In the genomic region with DNA sequence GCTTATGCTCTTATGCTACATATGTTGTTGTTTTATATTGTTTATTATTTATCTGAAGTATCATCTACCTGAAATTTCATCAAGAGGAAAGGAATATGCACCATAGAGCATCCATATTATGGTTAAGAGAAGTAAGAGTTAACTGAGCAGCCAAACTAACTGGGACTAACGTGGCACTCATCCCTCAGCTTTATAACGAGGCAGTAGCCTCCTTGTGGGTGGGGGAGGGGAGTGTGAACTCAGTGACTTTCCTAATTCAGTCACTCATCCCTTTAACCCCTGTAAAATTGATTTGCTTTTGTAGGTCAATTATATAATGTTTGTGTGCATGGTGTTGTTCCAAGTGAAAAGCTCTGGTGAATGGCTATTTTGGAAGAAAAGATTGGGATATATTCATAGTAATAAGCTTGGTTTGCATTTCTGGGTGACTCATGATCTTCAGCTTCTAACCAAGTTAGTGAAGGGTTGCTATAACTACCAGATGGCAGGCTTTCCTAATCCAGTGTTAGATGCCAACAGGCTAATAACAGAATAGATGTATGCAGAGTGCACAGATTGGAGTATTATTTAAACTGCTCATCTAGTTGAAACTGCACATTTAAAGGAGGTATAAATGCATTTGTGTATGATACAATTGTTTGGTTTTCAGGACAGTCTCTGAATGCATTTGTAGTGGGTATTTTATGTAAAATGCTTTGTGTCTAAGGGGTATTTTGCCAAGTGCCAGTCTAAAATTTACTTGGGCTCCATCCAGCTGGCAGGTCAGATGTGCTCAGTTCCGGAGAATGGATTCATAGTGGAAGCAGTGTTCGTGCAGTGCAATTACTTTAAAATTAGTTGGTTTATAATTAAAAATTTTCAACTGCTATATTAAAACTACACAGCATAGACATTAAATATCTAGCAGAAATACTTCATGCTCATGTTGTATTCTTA, we compare ENCODE assay signal across 11 mouse cellular contexts. TPM values are rescaled to one million over a fixed set of nuclear protein-coding genes. Genes with fewer than 3 reads are reported as not detected.
A peak's percentile ranks its signal among the peaks of the same experiment; 100 is the strongest.
DNase-seq lines count a peak whose midpoint lies in the region; ATAC-seq lines count a peak whose summit lies in the region.
"Had no signal": no experiment of that assay in that cellular context is flagged by ENCODE, and none has a peak within 500 bp of the region (broad histone marks: within the 10 kb centered on the region; RNA-seq: fewer than 3 reads in every experiment).

No protein-coding gene starts in this region.

- no peak overlapping the region for H3K9ac ChIP-seq in kidney, embryonic 16.5 days (replicated peaks; ENCODE audit: low read length)
- H3K9ac ChIP-seq: heart, embryonic 12.5 days; midbrain, embryonic 12.5 days had no signal

- H3K9me3 ChIP-seq in kidney, embryonic 16.5 days (ENCODE audit: low read length): no peaks in the 10 kb centered on the region
- H3K9me3 ChIP-seq: heart, embryonic 12.5 days; midbrain, embryonic 12.5 days had no signal

- DNase-seq in adrenal gland, postnatal 10 days: peak; percentile 42
- no peak for DNase-seq in adrenal gland, adult 8-10 months
- DNase-seq in kidney, adult 9 months: peak; percentile 47
- peak; percentile 66 for DNase-seq in MN1 (ENCODE audit: low spot score)
- peak; percentile 81 to 87 for DNase-seq in cerebellum, postnatal 10 days
- DNase-seq in urinary bladder, postnatal 14 days (ENCODE audit: low spot score): no peak
- DNase-seq in kidney, postnatal 25 days: no peak

- H3K4me3 ChIP-seq in kidney, embryonic 16.5 days (ENCODE audit: low read length): no peak overlapping the region
- H3K4me3 ChIP-seq: erythroblast, embryonic 14.5 days; heart, embryonic 12.5 days; midbrain, embryonic 12.5 days had no signal

- peaks cover 11% of the 10 kb centered on the region for H3K4me1 ChIP-seq in kidney, embryonic 16.5 days (ENCODE audit: insufficient read depth, low read length)
- H3K4me1 ChIP-seq: midbrain, embryonic 12.5 days had no signal

- H3K27ac ChIP-seq in kidney, embryonic 16.5 days (ENCODE audit: low read length): no peak overlapping the region
- H3K27ac ChIP-seq: midbrain, embryonic 12.5 days had no signal

- 49% methylated on average over 4 of the region's 4 CpGs for WGBS in kidney, embryonic 16.5 days

- ATAC-seq in kidney, embryonic 16.5 days (ENCODE audit: low FRiP score, low TSS enrichment): no peak

- H3K36me3 ChIP-seq in kidney, embryonic 16.5 days (ENCODE audit: insufficient read depth, low read length): no peaks in the 10 kb centered on the region
- H3K36me3 ChIP-seq: midbrain, embryonic 12.5 days had no signal

- H3K4me2 ChIP-seq in kidney, embryonic 16.5 days (replicated peaks; ENCODE audit: low read depth, low read length): no peak overlapping the region
- H3K4me2 ChIP-seq: heart, embryonic 12.5 days; midbrain, embryonic 12.5 days had no signal

- no peaks in the 10 kb centered on the region for H3K27me3 ChIP-seq in kidney, embryonic 16.5 days (ENCODE audit: insufficient read depth, low read length)
- H3K27me3 ChIP-seq: heart, embryonic 12.5 days; midbrain, embryonic 12.5 days had no signal

RNA-seq across cellular contexts. Expression of a gene that starts 25.3 kb away (rescaled TPM):
- 10 to 100 TPM; 77.6 to 89.0 TPM for total RNA-seq in adrenal gland, postnatal 10 days (2021)
- 10 to 100 TPM; 36.0 to 42.1 (median 40.7) TPM for total RNA-seq in adrenal gland, adult 8-10 months (2022)
- polyA plus RNA-seq in kidney, embryonic 16.5 days (2015; fragmentation: Nextera tagmentation; extraction: Ambion mirVana): 85.1 and 87.0 TPM in 2 replicates

Comparison
In these comparisons a context has a peak if more than half of its experiments do, and no peak if none do; other contexts are left out.
1. DNase-seq: peak in adrenal gland, postnatal 10 days (single experiment), kidney, adult 9 months (single experiment), MN1 (single experiment) and cerebellum, postnatal 10 days (2 of 2); none in adrenal gland, adult 8-10 months (single experiment), urinary bladder, postnatal 14 days (single experiment) and kidney, postnatal 25 days (0 of 2).